Mouse (Mus musculus) kidney, adult 2 months (tissue): ENCODE results near the gene Nav1.

ENCODE experiments used
- CTCF ChIP-seq: fragments of 200-500 bp; conservative IDR thresholded peaks from 2 replicates; pipeline ENCODE4 v1.5.1; 2011; ENCODE audit warnings: low read depth, mild to moderate bottlenecking, control low read depth, low read length, moderate library complexity, mixed read lengths; ENCODE audit not compliant: insufficient read depth, insufficient read length
- POLR2A ChIP-seq: fragments of 200-500 bp; IDR thresholded peaks from one replicate; pipeline ENCODE4 v1.6.1; 2011; ENCODE audit warnings: low read depth, low read length, control low read depth

GRCm38 (mm10) chr1:135617344-135617743 is 10.2 kb upstream of the Nav1 start:
- TF ChIP-seq POLR2A = no peak
- TF ChIP-seq CTCF = no peak
